Mouse (Mus musculus) heart, postnatal 14 days (tissue): ENCODE measurements around the gene Cp. TPM values are rescaled to one million over a fixed set of nuclear protein-coding genes. Genes with fewer than 3 reads are reported as not detected.
"Not testable (repeated sequence)": the region's sequence is repeated elsewhere in the genome, so short reads cannot be mapped to it uniquely, and the experiment has no call there.

Source experiments
- DNase-seq, 2 experiments: peaks; one replicate each; pipeline ENCODE4 v3.0.0; 2021 to 2022
- intact Hi-C: fragments of 180-260 bp; cut with DNase I; formaldehyde crosslinking; loops from one replicate; pipeline ENCODE4 v1.15.1; 2025
- long read RNA-seq, 2 experiments: library from polyadenylated mRNA; stranded (forward); transcript quantifications; one replicate each; pipeline ENCODE4 v2.0.0; 2021
- total RNA-seq, 2 experiments: library from RNA; stranded (reverse); gene quantifications; 2 replicates each; pipeline ENCODE4 v1.2.3; 2021

The Cp gene
- 10 to 100 TPM; 17.0 to 21.1 TPM for total RNA-seq
- long read RNA-seq, experiment 1, full-length matches to known transcripts = 2 of 5 reads
- long read RNA-seq, experiment 1, partial matches to known transcripts = 1 of 5 reads
- long read RNA-seq, experiment 1, other reads (novel, unspliced or antisense) = 2 of 5 reads
- long read RNA-seq, experiment 2, full-length matches to known transcripts = 2 of 6 reads
- long read RNA-seq, experiment 2, partial matches to known transcripts = 3 of 6 reads
- long read RNA-seq, experiment 2, other reads (novel, unspliced or antisense) = 1 of 6 reads

DNA sequence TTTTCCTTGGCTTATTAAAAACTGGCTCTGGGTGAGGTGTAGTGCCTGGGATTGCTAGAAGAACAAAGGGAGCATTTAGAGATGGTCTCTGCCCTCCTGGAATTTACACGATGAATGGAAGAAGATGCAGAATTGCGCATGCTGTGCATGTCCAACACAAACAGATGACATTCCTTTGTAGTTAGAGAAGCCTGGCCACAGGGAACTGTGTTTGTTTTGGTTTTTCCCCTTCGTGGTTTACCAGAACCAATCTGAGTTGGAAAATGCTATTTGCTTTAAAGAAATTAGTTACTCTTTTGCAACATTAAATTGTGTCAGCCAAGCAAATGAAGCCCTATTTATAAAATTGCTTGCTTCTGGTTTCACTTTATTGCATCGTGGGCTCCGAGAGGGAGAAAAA, at the start of gene Cp:
Cp (plus strand) TSS at position 170 of the 400 bp plus-strand sequence.
- DNase-seq = peak; percentile 15 to 19
- intact Hi-C loops = no loop called here

DNA sequence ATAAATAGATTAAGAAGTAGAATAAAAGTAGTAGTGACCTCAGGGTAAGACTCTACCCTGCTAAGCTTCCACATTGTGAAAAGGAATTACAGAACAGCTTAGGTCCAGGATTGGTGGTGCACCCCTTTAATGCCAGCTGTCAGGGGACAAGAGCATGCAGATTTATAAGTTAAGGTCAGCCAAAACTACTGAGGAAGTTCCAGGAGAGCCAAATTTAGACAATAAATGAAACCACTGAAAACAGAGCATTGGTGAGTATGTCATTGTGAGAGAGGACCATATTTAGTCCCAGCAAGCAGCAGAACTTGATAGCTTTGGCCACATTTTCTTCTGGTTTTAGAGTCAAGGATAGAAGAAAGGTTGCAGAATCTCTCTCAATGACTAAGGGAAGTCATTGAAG, 8.3 kb upstream of the Cp start:
- intact Hi-C loops = no loop called here
- DNase-seq = no peak

DNA sequence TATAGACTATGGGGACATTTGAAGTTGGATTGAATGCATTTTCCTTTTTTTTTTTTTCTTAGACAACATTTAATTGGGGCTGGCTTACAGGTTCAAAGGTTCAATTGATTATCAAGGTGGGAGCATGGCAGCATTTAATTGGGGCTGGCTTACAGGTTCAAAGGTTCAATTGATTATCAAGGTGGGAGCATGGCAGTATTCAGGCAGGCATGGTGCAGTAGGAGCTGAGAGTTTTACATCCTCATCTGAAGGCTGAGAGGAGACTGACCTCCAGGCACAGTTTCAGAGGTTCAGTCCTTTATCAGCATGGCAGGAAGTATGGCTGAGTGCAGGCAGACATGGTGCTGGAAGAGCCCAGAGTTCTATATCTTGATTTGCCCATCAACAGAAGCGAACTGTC, 7.5 kb upstream of the Cp start:
- DNase-seq, intact Hi-C loops: not testable (repeated sequence)

DNA sequence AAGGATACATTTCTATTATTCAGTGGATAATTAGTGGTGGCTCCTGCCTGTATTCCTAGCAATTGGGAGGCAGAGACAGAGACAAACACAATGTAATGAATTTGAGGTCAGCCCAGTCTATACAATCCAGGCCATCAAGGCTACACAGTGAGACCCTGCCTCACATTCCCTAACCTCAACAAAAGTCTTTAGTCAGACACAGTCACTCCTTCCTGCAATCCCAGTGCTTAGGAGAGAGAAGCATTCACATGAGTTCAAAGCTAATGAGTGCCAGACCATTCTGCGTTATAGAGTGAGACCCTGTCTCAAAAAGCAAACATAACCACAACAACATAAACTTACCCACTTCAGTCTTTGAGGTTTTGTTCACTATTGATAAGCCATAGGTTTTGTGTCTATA, 3.4 kb upstream of the Cp start:
- DNase-seq = no peak
- intact Hi-C loops = no loop called here

DNA sequence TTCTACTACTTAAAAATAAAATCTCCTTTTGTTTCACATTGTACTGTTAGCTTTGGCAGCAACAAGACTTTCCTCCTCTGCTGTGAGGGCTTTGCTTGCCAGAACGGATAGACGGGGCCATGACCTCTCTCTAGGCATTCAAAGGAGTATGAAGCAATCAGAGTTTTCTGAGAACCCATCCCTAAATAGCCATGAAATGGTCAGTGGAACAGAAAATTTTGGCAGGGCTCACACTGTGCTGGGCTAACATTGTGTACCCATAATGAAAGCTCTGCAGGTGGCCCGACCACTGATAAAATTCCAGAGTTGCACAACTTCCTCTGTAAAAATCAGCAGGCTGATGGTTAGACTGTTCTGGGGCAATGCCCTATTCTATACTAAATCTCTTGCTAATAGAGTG, 3.0 kb upstream of the Cp start:
- DNase-seq = peak; percentile 68 to 73
- intact Hi-C loops = no loop called here

DNA sequence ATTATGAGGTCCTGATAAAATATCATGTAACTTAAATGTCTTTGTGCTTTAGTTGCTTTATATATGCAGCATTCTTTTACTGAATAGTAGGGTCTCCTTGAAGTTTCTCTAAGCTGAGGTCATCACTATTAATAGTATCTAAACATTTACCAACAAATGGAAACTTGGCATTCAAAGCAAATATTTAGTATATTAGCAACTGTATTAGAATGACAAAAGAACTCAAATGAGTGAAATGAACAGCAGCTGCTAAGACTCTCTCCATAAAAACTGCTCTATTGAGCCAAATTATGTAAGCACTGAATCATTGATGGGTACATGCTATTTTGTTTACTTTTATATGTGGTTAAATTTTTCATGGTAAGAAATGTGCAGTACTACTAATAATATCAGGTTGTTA, 1.2 kb downstream of the Cp start:
- intact Hi-C loops = no loop called here

DNA sequence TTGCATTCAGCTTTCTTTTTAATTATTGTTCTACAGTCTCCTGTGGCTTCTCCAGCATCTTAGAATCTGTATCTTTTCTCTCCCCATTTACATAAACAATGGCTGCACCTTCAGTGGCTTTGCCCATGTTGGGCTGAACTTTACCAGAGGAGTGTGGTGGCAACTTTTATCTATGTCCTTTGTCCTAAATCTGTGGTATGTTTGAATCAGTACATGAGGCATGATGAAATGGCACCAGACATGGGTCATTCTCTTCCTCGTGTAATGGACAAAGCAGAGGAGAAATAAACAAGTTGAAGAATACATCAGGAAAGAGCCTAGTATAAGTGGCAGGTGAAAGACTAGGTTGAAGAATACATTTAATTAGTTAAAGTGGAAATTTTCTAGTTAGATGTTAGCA, 2.1 kb downstream of the Cp start:
- no peak for DNase-seq
- intact Hi-C loops = no loop called here

More for the DNA sequence above, 1.2 kb downstream of the Cp start:
- DNase-seq = no peak

DNA sequence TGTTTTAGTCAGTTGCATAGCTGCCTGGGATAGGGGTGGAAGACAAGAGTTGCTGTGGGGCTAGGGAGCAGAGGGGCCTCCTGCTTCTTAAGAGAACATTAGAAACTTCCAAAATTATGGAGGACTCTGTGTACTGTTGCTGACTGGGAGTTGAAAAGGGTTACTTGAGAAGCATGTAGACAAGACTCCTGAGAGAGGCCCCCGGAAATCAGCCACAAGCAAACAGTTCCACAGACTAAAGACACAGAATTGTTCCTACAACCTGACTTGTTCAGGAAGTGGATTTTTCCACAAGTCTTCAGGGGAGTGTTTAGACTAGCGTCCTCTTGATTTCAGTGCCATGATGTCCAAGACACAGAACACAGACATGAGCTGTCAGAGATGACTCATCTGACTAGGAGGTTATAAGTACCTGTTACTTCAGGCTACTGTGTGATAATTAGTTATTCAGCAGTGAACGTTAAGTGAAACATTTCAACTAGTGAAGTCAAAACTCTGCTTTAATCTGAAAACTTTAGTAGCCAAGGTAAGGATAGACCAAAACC, 3.8 kb downstream of the Cp start:
- no peak for DNase-seq
- intact Hi-C loops = no loop called here

DNA sequence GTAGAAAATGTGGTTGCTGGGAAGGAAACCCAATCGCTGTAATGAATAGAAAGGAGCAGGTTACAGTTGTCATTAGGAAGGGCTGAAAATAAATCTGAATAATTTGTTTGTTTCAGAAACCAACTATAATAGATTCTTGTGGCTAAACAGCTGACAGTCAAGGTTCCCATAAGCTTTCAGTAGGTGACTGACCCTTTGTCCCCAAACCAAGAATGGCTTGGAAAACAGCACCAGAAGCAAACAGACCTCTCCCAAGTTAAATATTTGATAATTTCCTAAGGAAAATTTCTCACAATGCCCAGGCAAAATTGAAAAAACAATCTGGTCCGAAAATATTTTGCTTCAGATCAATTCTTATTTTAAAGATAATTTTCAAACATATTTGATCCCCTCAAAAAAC, 4.5 kb downstream of the Cp start:
- DNase-seq = no peak
- intact Hi-C loops = no loop called here

DNA sequence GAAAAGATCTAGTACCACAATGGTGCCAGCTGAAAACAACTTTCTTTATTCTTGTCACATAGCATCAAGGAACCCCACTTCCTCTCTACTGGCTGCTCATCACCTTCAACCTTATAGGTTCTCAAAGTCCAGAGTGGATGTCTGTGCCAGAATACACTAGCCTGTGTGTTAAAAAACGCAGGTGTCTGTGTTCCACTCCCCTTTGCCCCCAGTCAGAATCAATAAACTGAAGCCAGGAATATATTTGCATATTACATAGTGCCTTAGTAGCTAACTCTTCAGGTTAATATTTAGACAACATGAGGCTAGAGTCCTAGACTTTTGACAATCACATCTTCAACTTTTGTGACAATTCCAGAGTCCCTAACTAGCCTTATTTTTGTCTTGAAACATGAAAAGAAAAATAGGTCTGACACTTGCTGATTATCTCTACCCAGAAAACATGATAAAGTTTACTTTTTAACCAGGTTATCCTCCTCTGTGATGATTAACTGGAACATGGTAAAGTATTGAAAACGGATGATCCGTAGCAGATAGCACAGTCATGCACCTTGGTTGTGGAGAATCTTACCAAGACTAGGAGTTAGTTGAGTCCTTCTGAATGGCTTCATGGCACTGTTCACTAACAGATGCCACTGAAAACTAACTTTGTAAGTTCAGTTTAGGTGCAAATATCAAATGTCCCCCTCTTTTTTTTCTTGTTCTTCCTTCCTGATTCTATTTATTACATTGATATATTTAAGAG, 6.1 kb downstream of the Cp start:
- no peak for DNase-seq
- intact Hi-C loops = no loop called here

DNA sequence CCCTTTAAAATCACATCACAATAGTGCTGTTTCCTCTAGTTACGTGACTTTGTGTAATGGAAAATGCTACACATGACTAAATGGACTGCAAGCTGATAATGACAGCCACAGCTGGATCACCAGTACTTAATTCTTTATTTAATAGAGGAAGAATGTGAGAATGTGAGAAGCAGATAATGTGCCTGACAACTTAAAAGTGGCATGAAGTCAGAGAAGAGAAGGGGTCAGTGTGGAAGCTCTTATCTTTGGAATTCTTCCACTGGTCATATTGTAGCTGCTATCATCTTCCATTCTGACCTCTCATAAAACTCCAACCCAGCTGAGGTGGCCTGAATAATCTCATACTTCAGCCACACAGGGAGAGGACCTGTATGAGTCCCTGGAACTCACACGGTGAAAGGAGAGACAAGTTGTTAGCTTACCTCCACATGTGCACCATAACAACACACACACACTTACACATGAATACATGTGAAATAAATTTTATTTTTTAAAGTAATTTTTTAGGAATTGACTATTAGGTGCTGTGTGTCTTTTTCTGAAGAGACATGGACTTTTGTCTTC, 7.9 kb downstream of the Cp start:
- no peak for DNase-seq
- intact Hi-C loops = no loop called here

DNA sequence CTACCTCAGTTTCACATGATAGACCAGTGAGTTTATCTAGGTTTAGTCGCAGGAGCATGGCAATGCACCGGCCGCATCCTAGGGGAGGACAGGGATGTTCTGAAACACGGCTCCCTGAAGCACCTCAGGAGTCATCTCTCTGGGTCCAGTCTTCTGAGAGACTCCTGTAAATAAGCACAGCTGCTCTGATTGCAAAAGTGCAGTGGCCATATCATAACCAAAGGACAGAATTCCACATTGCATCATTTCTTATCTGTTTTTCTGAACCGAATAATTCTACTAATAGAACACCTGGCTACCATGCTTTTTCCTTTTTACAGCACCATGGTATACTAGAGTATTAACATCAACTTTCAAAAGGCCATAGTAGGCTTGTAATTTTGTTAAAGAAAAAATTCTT, 8.4 kb downstream of the Cp start:
- intact Hi-C loops = no loop called here
- no peak for DNase-seq

DNA sequence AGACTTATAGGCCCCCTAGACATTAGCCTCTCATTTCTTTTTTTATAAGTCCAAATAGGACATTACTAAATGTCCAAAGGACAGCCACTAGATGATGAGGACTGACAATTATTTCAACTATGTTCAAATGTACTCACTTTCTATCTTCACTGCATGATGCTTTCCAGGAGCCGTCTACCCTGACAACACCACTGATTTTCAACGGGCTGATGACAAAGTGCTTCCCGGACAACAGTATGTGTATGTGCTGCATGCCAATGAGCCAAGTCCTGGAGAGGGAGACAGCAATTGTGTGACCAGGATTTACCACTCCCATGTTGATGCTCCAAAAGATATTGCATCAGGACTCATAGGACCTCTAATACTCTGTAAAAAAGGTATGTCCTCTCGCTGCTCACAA, 9.2 kb downstream of the Cp start:
- intact Hi-C loops = no loop called here
- no peak for DNase-seq

DNA sequence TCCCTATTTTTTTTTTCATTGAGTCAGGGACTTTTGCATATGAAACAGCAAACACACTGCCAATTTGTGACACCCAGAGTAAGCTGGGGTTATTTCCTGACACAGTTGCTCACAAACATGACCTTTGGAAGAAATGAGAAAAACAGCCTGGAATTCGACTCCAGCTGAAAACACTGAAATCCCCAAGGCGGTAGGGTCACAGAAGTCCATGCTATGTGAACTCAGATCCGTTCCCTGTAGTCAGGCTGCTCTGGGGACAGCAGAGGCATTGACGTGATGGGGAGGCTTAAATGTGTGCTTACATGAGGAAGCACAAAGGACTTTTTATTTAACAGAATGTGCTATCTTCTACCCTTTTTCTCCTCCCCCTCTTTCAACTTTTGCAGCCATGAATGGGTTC, 21.6 kb downstream of the Cp start:
- peak in 1 of 2 experiments; percentile 31 for DNase-seq
- intact Hi-C loops = no loop called here

DNA sequence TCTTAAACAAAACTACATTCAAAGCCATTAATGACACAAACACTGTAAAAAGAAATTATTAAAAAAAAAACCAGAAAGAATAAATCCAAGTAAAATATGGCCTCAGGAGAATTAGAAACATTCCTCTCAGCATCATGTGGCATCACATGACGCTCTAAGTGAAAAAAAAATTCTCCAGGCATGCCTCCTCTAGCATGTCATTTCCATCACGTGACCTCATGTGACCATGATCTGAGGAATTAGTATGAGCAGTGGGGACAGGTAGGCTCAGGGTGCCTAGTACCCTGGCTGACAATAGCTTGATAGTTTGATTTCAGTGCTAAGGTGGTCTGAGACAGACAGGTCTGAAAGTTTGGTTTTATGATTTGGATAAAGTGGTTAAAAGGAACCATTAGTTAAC, 24.3 kb downstream of the Cp start:
- DNase-seq = no peak
- intact Hi-C loops = no loop called here

DNA sequence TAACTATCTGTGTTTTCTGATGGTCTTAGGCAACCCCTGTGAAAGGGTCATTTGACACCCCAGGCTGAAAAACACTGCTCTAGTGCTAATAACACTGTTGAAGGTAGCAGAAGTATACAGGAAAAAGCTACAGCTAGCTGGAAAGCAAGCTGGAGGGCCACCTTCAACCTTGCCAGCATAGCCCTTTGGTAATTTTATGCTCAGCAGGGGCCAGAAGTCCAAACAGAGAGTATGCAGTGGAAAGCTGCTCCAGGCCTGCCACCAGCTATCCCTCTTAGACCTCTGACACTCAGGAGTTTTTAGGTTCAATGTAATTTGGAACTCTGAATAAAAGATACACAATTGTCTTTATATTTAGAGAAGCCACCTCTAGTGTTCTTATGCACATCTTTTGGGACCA, 26.0 kb downstream of the Cp start:
- no peak for DNase-seq
- intact Hi-C loops = no loop called here

DNA sequence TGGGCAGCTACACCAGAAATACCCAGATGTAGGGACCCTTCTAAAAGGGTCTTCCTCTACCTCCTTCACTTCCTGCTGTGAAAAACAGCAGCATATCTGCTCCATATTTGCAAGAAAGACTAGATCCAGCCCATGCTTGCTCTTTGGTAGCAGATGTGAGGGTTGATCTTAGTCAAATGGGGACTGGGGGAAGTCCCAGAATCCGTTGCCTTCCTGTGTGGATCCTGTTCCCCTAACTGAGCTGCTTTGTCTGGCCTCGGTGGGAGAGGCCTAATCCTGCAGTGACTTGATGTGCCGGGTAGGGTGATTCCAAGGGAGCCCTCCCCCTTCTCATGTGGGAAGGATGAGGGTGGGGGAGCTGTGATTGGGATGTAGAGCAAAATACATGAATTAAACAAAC, 29.3 kb downstream of the Cp start:
- intact Hi-C loops = no loop called here

DNA sequence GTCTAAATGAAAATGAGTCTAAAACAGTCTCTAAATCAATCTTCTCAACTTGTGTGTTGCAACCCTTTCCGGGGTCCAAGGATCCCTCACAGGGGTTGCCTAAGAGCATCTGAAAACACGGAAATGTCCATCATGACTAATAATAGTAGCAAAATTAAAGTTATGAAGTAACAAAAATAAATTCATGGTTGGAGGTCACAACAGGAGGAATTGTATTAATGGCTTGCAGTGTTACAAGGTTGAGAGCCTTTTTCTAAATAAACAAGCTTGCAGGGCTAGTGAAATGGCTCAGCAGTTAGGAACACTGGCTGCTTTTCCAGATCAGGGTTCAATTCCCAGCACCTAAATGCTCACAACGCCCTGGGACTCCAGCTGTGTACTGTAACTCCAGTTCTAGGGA, 33.2 kb downstream of the Cp start:
- intact Hi-C loops = no loop called here
- no peak for DNase-seq

More for the DNA sequence above, 29.3 kb downstream of the Cp start:
- DNase-seq = no peak

DNA sequence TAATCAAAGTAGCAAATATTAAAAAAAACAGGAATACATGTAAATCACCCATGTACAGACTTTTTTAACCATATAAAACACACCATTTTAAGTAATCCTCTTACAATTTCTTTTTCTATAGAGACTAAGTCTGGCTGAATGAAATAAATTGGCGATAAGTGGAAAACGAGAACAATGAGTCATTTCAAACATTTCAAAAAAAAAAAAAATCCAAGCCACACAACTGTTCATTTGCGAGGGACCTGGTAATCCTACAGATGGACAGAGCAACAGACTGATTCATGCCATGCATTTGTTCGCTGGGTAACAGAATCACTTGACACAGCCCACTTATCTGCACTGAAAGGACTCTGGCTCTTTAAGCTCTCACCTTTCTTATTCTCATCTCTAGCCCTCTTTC, 35.5 kb downstream of the Cp start:
- intact Hi-C loops = no loop called here
- no peak for DNase-seq

DNA sequence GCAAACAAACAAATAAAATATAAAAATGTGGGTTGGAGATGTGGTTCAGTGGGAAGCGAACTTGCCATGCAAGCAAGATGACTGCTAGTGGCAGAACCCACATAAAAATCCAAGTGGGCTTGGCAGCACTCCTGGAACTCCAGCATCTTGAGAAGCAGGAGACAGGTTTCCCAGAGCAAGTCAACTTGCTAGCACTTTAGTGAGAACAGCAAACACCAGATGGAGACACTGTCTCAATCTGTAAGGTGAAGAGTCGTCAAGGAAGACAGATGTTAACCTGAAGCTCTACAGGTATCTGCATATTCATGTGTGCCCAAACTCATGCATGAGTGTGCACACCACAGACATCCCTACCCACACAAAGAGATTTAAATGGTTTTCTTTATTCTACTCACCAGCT, 42.7 kb downstream of the Cp start:
- DNase-seq = no peak
- intact Hi-C loops = no loop called here

DNA sequence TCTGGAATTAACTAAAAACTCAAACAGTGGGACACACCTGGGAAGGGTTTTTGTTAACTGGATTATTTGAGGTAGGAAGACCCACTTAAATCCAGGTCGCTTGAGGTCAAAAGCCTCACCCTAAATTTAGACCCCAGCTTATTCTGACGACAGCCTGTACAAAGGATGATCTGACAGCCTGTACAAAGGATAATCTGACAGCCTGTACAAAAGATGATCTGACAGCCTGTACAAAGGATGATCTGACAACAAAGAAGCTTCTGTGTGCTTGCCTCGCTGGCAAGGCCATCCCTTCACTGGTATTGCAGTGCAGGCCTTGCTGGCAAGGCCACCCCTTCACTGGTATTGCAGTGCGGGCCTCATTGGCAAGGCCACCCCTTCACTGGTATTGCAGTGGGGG, 44.0 kb downstream of the Cp start:
- intact Hi-C loops = no loop called here
- DNase-seq = no peak

DNA sequence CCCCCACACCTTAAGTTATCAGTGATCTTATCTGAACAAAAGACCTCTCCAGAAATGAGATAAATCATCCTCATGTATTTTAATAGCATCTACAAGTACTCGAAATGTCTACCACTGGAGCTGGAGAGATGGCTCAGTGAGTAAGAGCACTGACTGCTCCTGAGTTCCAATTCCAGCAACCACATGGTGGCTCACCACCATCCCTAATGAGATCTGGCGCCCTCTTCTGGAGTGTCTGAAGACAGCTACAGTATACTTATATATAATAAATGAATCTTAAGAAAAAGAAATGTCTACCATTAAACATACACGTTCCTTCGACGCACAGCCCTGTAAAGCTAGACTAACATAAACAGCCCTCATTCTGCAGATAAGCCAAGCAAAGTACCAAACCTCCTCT, 45.9 kb downstream of the Cp start:
- peak; percentile 21 to 33 for DNase-seq
- intact Hi-C loops = loop anchor here (2.0 kb wide), 1 partner anchor 100 kb away; no protein-coding TSS in a partner anchor
